In genomic region chr14:34588498-34588897, GRCm38 (mm10) we compare ENCODE assay signal across 11 mouse cellular contexts. TPM values are rescaled to one million over a fixed set of nuclear protein-coding genes. Genes with fewer than 3 reads are reported as not detected.
DNase-seq lines count a peak whose midpoint lies in the region; ATAC-seq and TF ChIP-seq lines count a peak whose summit lies in the region.
"Had no signal": no experiment of that assay in that cellular context is flagged by ENCODE, and none has a peak within 500 bp of the region (broad histone marks: within the 10 kb centered on the region; RNA-seq: fewer than 3 reads in every experiment).

TSS of gene Ldb3 (minus strand) at chr14:34588682.

- no peak within 1 kb of the TSS for H3K27ac ChIP-seq in lung, embryonic 16.5 days (ENCODE audit: low read length)
- H3K27ac ChIP-seq in gastrocnemius, adult 2 months: peak within 1 kb of the TSS; percentile 99
- H3K27ac ChIP-seq in heart, embryonic 16.5 days (ENCODE audit: low read length): peak within 1 kb of the TSS; percentile 98
- no peak within 1 kb of the TSS for H3K27ac ChIP-seq in stomach, embryonic 15.5 days
- H3K27ac ChIP-seq in forebrain, embryonic 12.5 days: no peak within 1 kb of the TSS
- H3K27ac ChIP-seq: neural tube, embryonic 12.5 days had no signal

- H3K4me1 ChIP-seq in lung, embryonic 16.5 days (replicated peaks; ENCODE audit: control insufficient read depth, insufficient read depth, low read length): peaks cover 4% of the 10 kb centered on the region; the same call in 1 of the 2 replicates
- peaks cover 55% of the 10 kb centered on the region for H3K4me1 ChIP-seq in heart, embryonic 16.5 days (ENCODE audit: control insufficient read depth, insufficient read depth, low read length)
- peaks cover 5% of the 10 kb centered on the region; the same call in 1 of the 2 replicates for H3K4me1 ChIP-seq in stomach, embryonic 15.5 days
- H3K4me1 ChIP-seq in forebrain, embryonic 12.5 days: peaks cover 4% of the 10 kb centered on the region; the same call in 1 of the 2 replicates
- H3K4me1 ChIP-seq: neural tube, embryonic 12.5 days had no signal

- TF ChIP-seq CTCF in gastrocnemius, adult 2 months (IDR thresholded peaks at IDR 0.05): no peak

- intact Hi-C loops in gastrocnemius, adult 2 months (cut with DNase I): no loop called here

- no peak for DNase-seq in lung, adult 18-20 months
- DNase-seq in gastrocnemius, adult 2 months: peak; percentile 91
- DNase-seq in left cerebral cortex, adult 18-20 months (ENCODE audit: low spot score in 2 of 2): no peak
- DNase-seq: embryo, embryonic 11 days; lung, postnatal 14 days had no signal

- WGBS in lung, embryonic 16.5 days: 44% methylated on average over 8 of the region's 8 CpGs
- 30% methylated on average over 8 of the region's 8 CpGs for WGBS in heart, embryonic 16.5 days
- 58% methylated on average over 8 of the region's 8 CpGs for WGBS in stomach, embryonic 15.5 days
- 78% methylated on average over 8 of the region's 8 CpGs for WGBS in forebrain, embryonic 12.5 days

- no peak within 1 kb of the TSS for H3K9ac ChIP-seq in lung, embryonic 16.5 days (ENCODE audit: low read length)
- H3K9ac ChIP-seq in heart, embryonic 16.5 days (ENCODE audit: low read length): peak within 1 kb of the TSS; percentile 93
- H3K9ac ChIP-seq in stomach, embryonic 15.5 days: no peak within 1 kb of the TSS
- H3K9ac ChIP-seq in forebrain, embryonic 12.5 days: no peak within 1 kb of the TSS
- H3K9ac ChIP-seq: neural tube, embryonic 12.5 days had no signal

- no peaks in the 10 kb centered on the region for H3K36me3 ChIP-seq in lung, embryonic 16.5 days (ENCODE audit: control insufficient read depth, insufficient read depth, low read length)
- H3K36me3 ChIP-seq in heart, embryonic 16.5 days (ENCODE audit: control insufficient read depth, insufficient read depth): peaks cover 5% of the 10 kb centered on the region
- no peaks in the 10 kb centered on the region for H3K36me3 ChIP-seq in stomach, embryonic 15.5 days
- H3K36me3 ChIP-seq in forebrain, embryonic 12.5 days (replicated peaks): no peaks in the 10 kb centered on the region
- H3K36me3 ChIP-seq: neural tube, embryonic 12.5 days had no signal

- no peak within 1 kb of the TSS for H3K4me3 ChIP-seq in lung, embryonic 16.5 days (ENCODE audit: low read length)
- peak within 1 kb of the TSS; percentile 88 for H3K4me3 ChIP-seq in gastrocnemius, adult 2 months
- peak within 1 kb of the TSS; percentile 72 for H3K4me3 ChIP-seq in heart, embryonic 16.5 days (ENCODE audit: low read length)
- H3K4me3 ChIP-seq in stomach, embryonic 15.5 days (replicated peaks): no peak within 1 kb of the TSS
- no peak within 1 kb of the TSS for H3K4me3 ChIP-seq in forebrain, embryonic 12.5 days (replicated peaks)
- H3K4me3 ChIP-seq: neural tube, embryonic 12.5 days had no signal

- H3K9me3 ChIP-seq in lung, embryonic 16.5 days (ENCODE audit: control insufficient read depth, low read length): no peaks in the 10 kb centered on the region
- no peaks in the 10 kb centered on the region for H3K9me3 ChIP-seq in heart, embryonic 16.5 days (replicated peaks; ENCODE audit: control insufficient read depth, low read length)
- no peaks in the 10 kb centered on the region for H3K9me3 ChIP-seq in stomach, embryonic 15.5 days
- no peaks in the 10 kb centered on the region for H3K9me3 ChIP-seq in forebrain, embryonic 12.5 days
- H3K9me3 ChIP-seq: neural tube, embryonic 12.5 days had no signal

- no peak within 1 kb of the TSS for H3K4me2 ChIP-seq in lung, embryonic 16.5 days (ENCODE audit: low read depth, low read length)
- peak within 1 kb of the TSS; percentile 89 for H3K4me2 ChIP-seq in heart, embryonic 16.5 days (ENCODE audit: low read depth, low read length)
- no peak within 1 kb of the TSS for H3K4me2 ChIP-seq in stomach, embryonic 15.5 days
- no peak within 1 kb of the TSS for H3K4me2 ChIP-seq in forebrain, embryonic 12.5 days
- H3K4me2 ChIP-seq: neural tube, embryonic 12.5 days had no signal

- no peaks in the 10 kb centered on the region for H3K27me3 ChIP-seq in lung, embryonic 16.5 days (ENCODE audit: control insufficient read depth, insufficient read depth, low read depth, low read length)
- H3K27me3 ChIP-seq in heart, embryonic 16.5 days (ENCODE audit: control insufficient read depth, insufficient read depth, low read length): no peaks in the 10 kb centered on the region
- no peaks in the 10 kb centered on the region for H3K27me3 ChIP-seq in stomach, embryonic 15.5 days (replicated peaks)
- no peaks in the 10 kb centered on the region for H3K27me3 ChIP-seq in forebrain, embryonic 12.5 days
- H3K27me3 ChIP-seq: neural tube, embryonic 12.5 days had no signal

- peak; percentile 29; the same call in 1 of the 2 replicates for ATAC-seq in lung, embryonic 16.5 days (ENCODE audit: low read depth)
- peak; percentile 79 for ATAC-seq in heart, embryonic 16.5 days (replicated peaks; ENCODE audit: extremely low read depth, insufficient read depth, low FRiP score)
- ATAC-seq in stomach, embryonic 15.5 days (ENCODE audit: insufficient read depth, low FRiP score, low read depth): peak; percentile 50; the same call in 1 of the 2 replicates
- no peak for ATAC-seq in forebrain, embryonic 12.5 days (ENCODE audit: low FRiP score)
- no peak for ATAC-seq in megakaryocyte, adult 5-6 weeks (ENCODE audit: poor library complexity, severe bottlenecking)

RNA-seq across cellular contexts. Expression of gene Ldb3, which starts in this region (rescaled TPM):
- polyA plus RNA-seq in lung, embryonic 16.5 days (2015; fragmentation: Nextera tagmentation; extraction: Ambion mirVana): 12.7 and 13.2 TPM in 2 replicates
- total RNA-seq in gastrocnemius, adult 2 months (2021): 1,000 to 10,000 TPM; 1,886 to 2,548 TPM
- polyA plus RNA-seq in heart, embryonic 16.5 days (2015; fragmentation: Nextera tagmentation; extraction: Ambion mirVana): 356 and 369 TPM in 2 replicates
- polyA plus RNA-seq in stomach, embryonic 15.5 days (2015; fragmentation: Nextera tagmentation; extraction: Ambion mirVana): 2.5 and 4.1 TPM in 2 replicates
- 0.13 and 0.20 TPM in 2 replicates for polyA plus RNA-seq in forebrain, embryonic 12.5 days (2016; fragmentation: Nextera tagmentation; extraction: Ambion mirVana)
- total RNA-seq in left cerebral cortex, adult 18-20 months (2021): 1 to 10 TPM; 2.2 to 3.1 TPM
- not detected in 2 replicates for total RNA-seq in megakaryocyte, adult 5-6 weeks (2015)
- not detected in 2 replicates for total RNA-seq in megakaryocyte, adult 5-6 weeks (2017)

Comparison
In these comparisons a context has a peak if more than half of its experiments do, and no peak if none do; other contexts are left out.
1. RNA of gene Ldb3 (total RNA-seq): 1,886 to 2,548 TPM in gastrocnemius, adult 2 months; 2.2 to 3.1 TPM in left cerebral cortex, adult 18-20 months and not detected in megakaryocyte, adult 5-6 weeks; every median in the first group is over 100 times any median in the second.
2. RNA of gene Ldb3 (polyA plus RNA-seq): 356 to 369 TPM in heart, embryonic 16.5 days; 12.7 to 13.2 TPM in lung, embryonic 16.5 days, 2.5 to 4.1 TPM in stomach, embryonic 15.5 days and 0.13 to 0.20 TPM in forebrain, embryonic 12.5 days; every median in the first group is over 10 times any median in the second.
3. ATAC-seq: peak in lung, embryonic 16.5 days (single experiment), heart, embryonic 16.5 days (single experiment) and stomach, embryonic 15.5 days (single experiment); none in forebrain, embryonic 12.5 days (single experiment) and megakaryocyte, adult 5-6 weeks (single experiment).
4. H3K27ac ChIP-seq: peak in gastrocnemius, adult 2 months (single experiment) and heart, embryonic 16.5 days (single experiment); none in lung, embryonic 16.5 days (single experiment), stomach, embryonic 15.5 days (single experiment) and forebrain, embryonic 12.5 days (single experiment).
5. H3K4me3 ChIP-seq: peak in gastrocnemius, adult 2 months (single experiment) and heart, embryonic 16.5 days (single experiment); none in lung, embryonic 16.5 days (single experiment), stomach, embryonic 15.5 days (single experiment) and forebrain, embryonic 12.5 days (single experiment).